Mouse (Mus musculus): ENCODE measurements at regions not wholly inside any gene's neighbourhood (a gene's known extent, or its start where the extent isn't known, plus 50 kb on each side); places are given as distances from the start of the nearest gene placed in this dataset.

GRCm38 (mm10) chr16:20798115-20798514 is 63.8 kb upstream of the Thpo start:
- TF ChIP-seq GATA1 (IDR thresholded peaks at IDR 0.05; ENCODE audit: low read length): no peak

GRCm38 (mm10) chr16:20794721-20795120 is 60.4 kb upstream of the Thpo start:
- TF ChIP-seq GATA1 (IDR thresholded peaks at IDR 0.05; ENCODE audit: low read length): no peak
